Mouse (Mus musculus) C2C12 (cell line): ENCODE data around the gene Resp18. TPM values are rescaled to one million over a fixed set of nuclear protein-coding genes. Genes with fewer than 3 reads are reported as not detected.
A peak's percentile ranks its signal among the peaks of the same experiment; 100 is the strongest.

Source experiments
- H3K27me3 ChIP-seq: one replicate; pipeline ENCODE4 v1.6.1; 2011; ENCODE audit not compliant: control insufficient read depth, insufficient read depth, insufficient read length
- H3K36me3 ChIP-seq: one replicate; pipeline ENCODE4 v1.6.1; 2011; ENCODE audit not compliant: control insufficient read depth, insufficient read depth
- H3K4me3 ChIP-seq: one replicate; pipeline ENCODE4 v1.5.1; 2011; ENCODE audit warnings: mild to moderate bottlenecking, control low read depth; ENCODE audit not compliant: poor library complexity, insufficient read depth, severe bottlenecking
- H3K79me2 ChIP-seq: one replicate; pipeline ENCODE4 v1.6.1; 2011; ENCODE audit not compliant: control insufficient read depth, insufficient read depth
- H3K79me3 ChIP-seq: one replicate; pipeline ENCODE4 v1.6.1; 2011; ENCODE audit warnings: low read depth, control low read depth
- H3ac ChIP-seq: one replicate; pipeline ENCODE3; 2011; ENCODE audit warnings: low read depth; ENCODE audit not compliant: control insufficient read depth, insufficient read length
- CEBPB ChIP-seq: IDR thresholded peaks from one replicate; pipeline ENCODE4 v1.6.1; 2011; ENCODE audit warnings: low read depth, mild to moderate bottlenecking, control low read depth, moderate library complexity
- CTCF ChIP-seq: IDR thresholded peaks from one replicate; pipeline ENCODE4 v1.5.1; 2011; ENCODE audit not compliant: control insufficient read depth, insufficient read depth, insufficient read length
- FOSL1 ChIP-seq: IDR thresholded peaks from one replicate; pipeline ENCODE4 v1.8.0; 2011; ENCODE audit warnings: mild to moderate bottlenecking, low read length; ENCODE audit not compliant: poor library complexity, insufficient read depth, severe bottlenecking
- MAX ChIP-seq: IDR thresholded peaks from one replicate; pipeline ENCODE4 v1.6.1; 2011; ENCODE audit warnings: mild to moderate bottlenecking, control low read depth
- MYOD1 ChIP-seq: IDR thresholded peaks from one replicate; pipeline ENCODE4 v1.6.1; 2011; ENCODE audit warnings: low read depth; ENCODE audit not compliant: control insufficient read depth, insufficient read length
- MYOG ChIP-seq: IDR thresholded peaks from one replicate; pipeline ENCODE4 v1.6.1; 2011; ENCODE audit not compliant: control insufficient read depth, insufficient read length; ENCODE audit errors: extremely low read depth
- USF1 ChIP-seq: IDR thresholded peaks from one replicate; pipeline ENCODE4 v1.6.1; 2011; ENCODE audit warnings: low read depth, mild to moderate bottlenecking, control low read depth, moderate library complexity
- polyA plus RNA-seq: library from polyadenylated mRNA; unstranded; fragments of >200 nt; fragmentation: generic; extraction: Trizol; gene quantifications from one replicate; pipeline ENCODE4 v1.2.1, GENCODE M21; 2012; ENCODE audit warnings: missing spikeins

Gene Resp18
- polyA plus RNA-seq, 1 experiment = not detected

- Histone ChIP-seq H3K36me3 (no peaks in the 10 kb centered on the region), H3K79me2 (no peaks in the 10 kb centered on the region), H3K79me3 (no peaks in the 10 kb centered on the region), H3ac (no peak overlapping the region), H3K4me3 (no peak overlapping the region), H3K27me3 (no peaks in the 10 kb centered on the region)
- TF ChIP-seq FOSL1 (no peak), MAX (no peak), CEBPB (no peak), MYOD1 (no peak), CTCF (no peak), MYOG (no peak)
Observed at GRCm38 (mm10) chr1:75294294-75294693, 16.1 kb upstream of the Resp18 start.

GRCm38 (mm10) chr1:75293331-75293701 is 15.1 kb upstream of the Resp18 start:
- no peaks in the 10 kb centered on the region for H3K27me3 ChIP-seq
- no peaks in the 10 kb centered on the region for H3K79me2 ChIP-seq
- no peak overlapping the region for H3ac ChIP-seq
- no peaks in the 10 kb centered on the region for H3K36me3 ChIP-seq
- H3K4me3 ChIP-seq = no peak overlapping the region
- TF ChIP-seq MYOD1 = no peak
- TF ChIP-seq USF1 = no peak
- TF ChIP-seq CEBPB = no peak
- H3K79me3 ChIP-seq = no peaks in the 10 kb centered on the region

GRCm38 (mm10) chr1:75292476-75293330 is 14.5 kb upstream of the Resp18 start:
- H3K4me3 ChIP-seq = no peak overlapping the region
- peak overlapping the region; percentile 34 for H3ac ChIP-seq
- H3K27me3 ChIP-seq = no peaks in the 10 kb centered on the region
- no peaks in the 10 kb centered on the region for H3K79me2 ChIP-seq
- H3K79me3 ChIP-seq = no peaks in the 10 kb centered on the region
- TF ChIP-seq CTCF (no peak), MYOG (no peak), USF1 (peak; percentile 52), CEBPB (no peak), MYOD1 (peak; percentile 86), MAX (no peak), FOSL1 (no peak)
- no peaks in the 10 kb centered on the region for H3K36me3 ChIP-seq

GRCm38 (mm10) chr1:75291321-75291720 is 13.1 kb upstream of the Resp18 start:
- H3K79me2 ChIP-seq = no peaks in the 10 kb centered on the region
- H3ac ChIP-seq = no peak overlapping the region
- no peaks in the 10 kb centered on the region for H3K36me3 ChIP-seq
- H3K4me3 ChIP-seq = no peak overlapping the region
- H3K79me3 ChIP-seq = no peaks in the 10 kb centered on the region
- TF ChIP-seq MAX = no peak
- TF ChIP-seq MYOD1 = peak; percentile 14
- no peak for TF ChIP-seq USF1
- TF ChIP-seq CTCF = no peak
- no peaks in the 10 kb centered on the region for H3K27me3 ChIP-seq

- no peaks in the 10 kb centered on the region for H3K79me2 ChIP-seq
- H3K4me3 ChIP-seq = no peak overlapping the region
- no peaks in the 10 kb centered on the region for H3K79me3 ChIP-seq
- TF ChIP-seq MYOG = no peak
- no peak for TF ChIP-seq USF1
- TF ChIP-seq MYOD1 = no peak
- no peak for TF ChIP-seq FOSL1
- no peaks in the 10 kb centered on the region for H3K27me3 ChIP-seq
- H3ac ChIP-seq = no peak overlapping the region
- no peaks in the 10 kb centered on the region for H3K36me3 ChIP-seq
Observed at GRCm38 (mm10) chr1:75290582-75290981, 12.4 kb upstream of the Resp18 start.

- no peaks in the 10 kb centered on the region for H3K79me3 ChIP-seq
- no peaks in the 10 kb centered on the region for H3K36me3 ChIP-seq
- no peak overlapping the region for H3ac ChIP-seq
- TF ChIP-seq MAX (no peak), MYOD1 (no peak), CEBPB (no peak), CTCF (no peak), FOSL1 (no peak), USF1 (no peak), MYOG (no peak)
- H3K79me2 ChIP-seq = no peaks in the 10 kb centered on the region
- no peak overlapping the region for H3K4me3 ChIP-seq
- H3K27me3 ChIP-seq = no peaks in the 10 kb centered on the region
Observed at GRCm38 (mm10) chr1:75289888-75290431, 11.7 kb upstream of the Resp18 start.
